Mouse (Mus musculus) kidney, postnatal 0 days (tissue): ENCODE measurements around the gene Lrrc75a. TPM values are rescaled to one million over a fixed set of nuclear protein-coding genes. Genes with fewer than 3 reads are reported as not detected.

Experiments
- ATAC-seq: fragments of 200-750 bp; cut with Nextera tagmentation; replicated peaks from 2 replicates; pipeline ENCODE4 v1.8.0; 2017; ENCODE audit warnings: low read depth, moderate number of reproducible peaks, moderate TSS enrichment, moderate library complexity; ENCODE audit not compliant: low FRiP score
- DNase-seq: peaks from one replicate; pipeline ENCODE4 v3.0.0-alpha.2; 2016; ENCODE audit warnings: low spot score
- H3K27ac ChIP-seq: fragments of 300-500 bp; sonication (generic); 2 replicates; pipeline ENCODE4 v1.5.1; 2014; ENCODE audit warnings: mild to moderate bottlenecking
- H3K27me3 ChIP-seq: fragments of 300-500 bp; sonication (generic); 2 replicates; pipeline ENCODE4 v1.6.1; 2014; ENCODE audit warnings: low read length, mixed read lengths; ENCODE audit not compliant: insufficient read depth
- H3K36me3 ChIP-seq: fragments of 300-500 bp; sonication (generic); 2 replicates; pipeline ENCODE4 v1.6.1; 2014; ENCODE audit warnings: low read length, mixed read lengths; ENCODE audit not compliant: insufficient read depth
- H3K4me1 ChIP-seq: fragments of 300-500 bp; sonication (generic); replicated peaks from 2 replicates; pipeline ENCODE4 v1.6.1; 2014; ENCODE audit warnings: antibody characterized with exemption, low read length, mixed read lengths; ENCODE audit not compliant: insufficient read depth
- H3K4me2 ChIP-seq: fragments of 300-500 bp; sonication (generic); 2 replicates; pipeline ENCODE4 v1.6.1; 2014; ENCODE audit warnings: mild to moderate bottlenecking, low read length, moderate library complexity, mixed read lengths
- H3K4me3 ChIP-seq: fragments of 300-500 bp; sonication (generic); replicated peaks from 2 replicates; pipeline ENCODE4 v1.5.1; 2014; ENCODE audit warnings: low read depth, low read length
- H3K9ac ChIP-seq: fragments of 300-500 bp; sonication (generic); 2 replicates; pipeline ENCODE4 v1.6.1; 2014; ENCODE audit warnings: low read depth, low read length
- H3K9me3 ChIP-seq: fragments of 300-500 bp; sonication (generic); replicated peaks from 2 replicates; pipeline ENCODE4 v1.6.1; 2016; ENCODE audit warnings: low read length, inconsistent platforms, mixed read lengths
- CTCF ChIP-seq: IDR thresholded peaks from 2 replicates; pipeline ENCODE4 v1.5.1; 2016; ENCODE audit warnings: antibody characterized with exemption, low read depth, mild to moderate bottlenecking, moderate library complexity
- WGBS: fragments of 180-500 bp; shearing (Covaris S2); extraction: QIAGEN DNeasy Blood & Tissue Kit; methylation state at CpG from one replicate; pipeline ENCODE4 v1.1.7; 2014; 5-methylcytosine and 5-hydroxymethylcytosine counted together
- polyA plus RNA-seq: library from polyadenylated mRNA; unstranded; fragments of >200 nt; fragmentation: Nextera tagmentation; extraction: Ambion mirVana; gene quantifications from 2 replicates; pipeline ENCODE4 v1.2.1, GENCODE M21; 2015

The Lrrc75a gene
- polyA plus RNA-seq, 1 experiment from 2014 or later: 14.8 TPM

- WGBS: 13% methylated on average over 4 of the region's 4 CpGs
- peak overlapping the region; percentile 91 for H3K27ac ChIP-seq
- no peak overlapping the region for H3K9ac ChIP-seq
- H3K4me3 ChIP-seq: peak overlapping the region; percentile 5; the same call in 1 of the 2 replicates
- DNase-seq: no peak
- H3K9me3 ChIP-seq: no peaks in the 10 kb centered on the region
- peak overlapping the region; percentile 94 for H3K4me2 ChIP-seq
- no peak for ATAC-seq
- H3K27me3 ChIP-seq: no peaks in the 10 kb centered on the region
- no peak for TF ChIP-seq CTCF
- peaks cover 21% of the 10 kb centered on the region for H3K4me1 ChIP-seq
- H3K36me3 ChIP-seq: no peaks in the 10 kb centered on the region
Observed at GRCm38 (mm10) chr11:62646495-62646843, 1.9 kb downstream of the Lrrc75a start.

GRCm38 (mm10) chr11:62645732-62646494 lies 2.4 kb downstream of the Lrrc75a start:
- Histone ChIP-seq H3K36me3 (no peaks in the 10 kb centered on the region), H3K27ac (peak overlapping the region; percentile 91), H3K9me3 (no peaks in the 10 kb centered on the region), H3K9ac (peak overlapping the region; percentile 38; the same call in 1 of the 2 replicates), H3K4me2 (peak overlapping the region; percentile 94), H3K27me3 (no peaks in the 10 kb centered on the region), H3K4me3 (peak overlapping the region; percentile 5; the same call in 1 of the 2 replicates), H3K4me1 (peaks cover 21% of the 10 kb centered on the region)
- DNase-seq: peak; percentile 91
- TF ChIP-seq CTCF: no peak
- ATAC-seq: no peak
- 14% methylated on average over 8 of the region's 8 CpGs for WGBS

GRCm38 (mm10) chr11:62645337-62645675 lies 3.0 kb downstream of the Lrrc75a start:
- peak overlapping the region; percentile 91 for H3K27ac ChIP-seq
- ATAC-seq (no peak), DNase-seq (no peak)
- no peak overlapping the region for H3K9ac ChIP-seq
- no peaks in the 10 kb centered on the region for H3K36me3 ChIP-seq
- WGBS: 76% methylated on average over 4 of the region's 4 CpGs
- H3K9me3 ChIP-seq: no peaks in the 10 kb centered on the region
- H3K4me2 ChIP-seq: peak overlapping the region; percentile 94
- TF ChIP-seq CTCF: no peak
- no peak overlapping the region for H3K4me3 ChIP-seq
- no peaks in the 10 kb centered on the region for H3K27me3 ChIP-seq
- peaks cover 21% of the 10 kb centered on the region for H3K4me1 ChIP-seq

DNA sequence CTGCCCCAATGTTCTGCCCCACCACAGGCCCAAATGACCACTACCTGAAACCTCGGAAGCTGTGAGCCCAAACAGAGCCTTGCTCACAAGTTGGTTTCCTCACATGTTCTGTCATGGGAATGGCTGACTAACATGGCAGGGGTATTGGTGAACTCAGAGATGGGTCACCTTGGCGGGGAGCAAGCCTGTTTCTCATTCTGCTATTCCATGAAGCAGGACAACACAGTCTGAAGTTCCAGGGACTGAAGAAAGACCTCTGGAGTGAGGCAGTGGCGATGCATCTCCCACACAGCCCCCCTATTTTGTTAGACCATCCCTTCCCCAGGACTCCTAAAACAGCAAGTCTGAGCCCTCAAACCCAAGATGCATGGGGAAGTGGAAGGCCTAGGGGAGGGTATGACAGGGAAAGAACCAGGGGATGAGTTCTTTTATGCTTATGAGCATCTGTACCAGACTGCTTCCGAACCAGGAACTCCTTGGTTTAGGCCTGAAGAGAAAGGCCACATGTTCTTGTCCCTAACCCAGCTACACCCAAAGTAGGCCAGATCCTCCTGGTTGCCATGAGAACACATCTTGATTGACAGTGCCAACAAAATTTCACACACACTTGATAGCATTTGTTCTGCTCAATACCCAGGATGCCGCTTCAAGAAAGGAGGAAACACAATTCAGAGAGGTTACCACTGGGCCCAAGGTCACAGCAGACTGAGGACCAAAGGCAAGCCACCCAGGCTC lies 3.6 kb downstream of the Lrrc75a start:
- no peak overlapping the region for H3K4me2 ChIP-seq
- no peaks in the 10 kb centered on the region for H3K9me3 ChIP-seq
- H3K27ac ChIP-seq: peak overlapping the region; percentile 91; the same call in 1 of the 2 replicates
- no peak for TF ChIP-seq CTCF
- ATAC-seq: no peak
- H3K36me3 ChIP-seq: no peaks in the 10 kb centered on the region
- H3K27me3 ChIP-seq: no peaks in the 10 kb centered on the region
- 89% methylated on average over 5 of the region's 5 CpGs for WGBS
- H3K4me3 ChIP-seq: no peak overlapping the region
- no peak overlapping the region for H3K9ac ChIP-seq
- peaks cover 21% of the 10 kb centered on the region for H3K4me1 ChIP-seq
- DNase-seq: no peak

DNA sequence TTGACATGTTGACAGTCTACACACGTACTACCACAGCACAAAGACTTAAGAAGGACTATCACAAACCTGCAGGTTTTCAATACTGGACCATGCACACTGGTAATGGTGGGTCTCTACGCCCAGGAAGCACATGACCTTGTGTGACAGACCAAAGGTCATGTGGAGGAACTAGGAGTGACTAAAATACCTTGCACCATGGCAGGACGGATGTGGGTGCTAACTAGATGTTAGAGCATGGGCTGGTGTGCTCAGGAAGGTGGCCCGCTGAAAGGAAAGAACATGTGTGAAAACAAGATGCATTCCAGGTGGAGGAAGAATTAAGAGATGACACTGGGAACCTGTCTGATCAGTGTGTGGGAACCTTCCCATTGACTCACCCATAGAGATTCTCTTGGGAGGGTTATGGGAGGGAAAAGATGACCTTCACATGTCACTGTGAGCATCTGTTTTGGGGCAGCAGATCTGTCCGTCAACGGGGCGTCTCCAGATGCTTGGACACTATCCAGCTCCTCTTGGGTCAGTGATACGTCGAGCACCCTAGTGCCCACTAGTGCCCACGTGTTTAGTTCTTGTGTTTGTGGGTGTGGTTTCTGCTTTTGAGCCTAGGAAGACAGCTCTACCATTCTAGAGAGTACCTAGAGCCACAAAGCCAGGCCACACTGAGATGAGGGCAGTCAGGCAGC lies 4.5 kb downstream of the Lrrc75a start:
- DNase-seq (no peak), ATAC-seq (no peak)
- Histone ChIP-seq H3K36me3 (no peaks in the 10 kb centered on the region), H3K9me3 (no peaks in the 10 kb centered on the region), H3K4me1 (peaks cover 21% of the 10 kb centered on the region), H3K27me3 (no peaks in the 10 kb centered on the region), H3K9ac (no peak overlapping the region), H3K27ac (no peak overlapping the region), H3K4me3 (no peak overlapping the region), H3K4me2 (no peak overlapping the region)
- no peak for TF ChIP-seq CTCF
- 84% methylated on average over 10 of the region's 10 CpGs for WGBS

DNA sequence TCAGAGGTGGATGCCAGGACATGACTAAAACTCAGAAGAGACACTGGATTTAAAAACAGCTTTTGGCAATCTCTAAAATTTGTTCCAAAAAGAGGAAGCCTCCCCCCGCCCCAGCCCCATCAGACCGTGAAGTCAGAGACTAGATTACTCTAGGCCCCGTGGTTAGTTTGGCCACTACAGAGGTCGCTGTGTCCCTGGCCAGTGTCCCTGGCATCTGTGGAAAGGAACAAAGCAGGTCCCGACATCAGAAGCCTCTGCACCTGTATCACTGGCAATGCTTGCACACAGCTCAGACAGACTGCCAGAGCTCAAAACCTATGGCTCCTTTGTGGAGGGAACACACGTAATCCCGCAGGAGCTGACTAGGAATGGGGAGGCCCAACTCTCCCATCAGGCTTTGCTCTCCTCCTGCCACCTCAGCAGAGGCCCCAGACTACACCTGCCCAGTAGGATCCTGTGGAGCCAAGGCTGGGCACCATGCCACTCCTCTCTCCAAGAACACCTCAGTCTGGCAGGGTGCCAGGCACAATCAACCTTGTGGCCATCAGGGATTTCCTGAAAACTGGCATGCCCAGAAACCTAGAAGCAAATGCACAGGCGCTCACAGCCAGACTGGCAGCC lies 5.2 kb downstream of the Lrrc75a start:
- Histone ChIP-seq H3K9me3 (no peaks in the 10 kb centered on the region), H3K4me2 (no peak overlapping the region), H3K9ac (no peak overlapping the region), H3K27ac (0 out of 2 replicates have a peak overlapping the region, but pooled peaks have one; percentile 20), H3K4me3 (no peak overlapping the region), H3K36me3 (no peaks in the 10 kb centered on the region), H3K27me3 (no peaks in the 10 kb centered on the region), H3K4me1 (peaks cover 26% of the 10 kb centered on the region)
- TF ChIP-seq CTCF: no peak
- 58% methylated on average over 8 of the region's 8 CpGs for WGBS
- no peak for DNase-seq
- ATAC-seq: no peak
